Mouse (Mus musculus) myocyte (in vitro differentiated cells): Measurements from ENCODE around the gene Cbfa2t3. TPM values are rescaled to one million over a fixed set of nuclear protein-coding genes. Genes with fewer than 3 reads are reported as not detected.

Source experiments
- H3K27me3 ChIP-seq: one replicate; pipeline ENCODE4 v1.6.1; 2011; ENCODE audit not compliant: control insufficient read depth, insufficient read depth, insufficient read length
- H3K36me3 ChIP-seq: one replicate; pipeline ENCODE4 v1.6.1; 2011; ENCODE audit not compliant: control insufficient read depth, insufficient read depth
- H3K4me2 ChIP-seq: one replicate; pipeline ENCODE4 v1.6.1; 2011; ENCODE audit warnings: low read depth, control low read depth
- H3K4me3 ChIP-seq: one replicate; pipeline ENCODE4 v1.5.1; 2011; ENCODE audit warnings: mild to moderate bottlenecking, control low read depth, moderate library complexity
- H3K79me2 ChIP-seq: one replicate; pipeline ENCODE4 v1.6.1; 2011; ENCODE audit not compliant: control insufficient read depth, insufficient read depth
- H3ac ChIP-seq: one replicate; pipeline ENCODE4 v1.6.1; 2011; ENCODE audit not compliant: control insufficient read depth, insufficient read length
- CEBPB ChIP-seq: IDR thresholded peaks from 2 replicates; pipeline ENCODE4 v1.6.1; 2011; ENCODE audit warnings: mild to moderate bottlenecking, moderate library complexity; ENCODE audit not compliant: poor library complexity, insufficient read depth, severe bottlenecking
- E2F4 ChIP-seq: IDR thresholded peaks from one replicate; pipeline ENCODE4 v1.6.1; 2011; ENCODE audit warnings: mild to moderate bottlenecking, control low read depth, moderate library complexity; ENCODE audit not compliant: insufficient read depth
- MAX ChIP-seq: IDR thresholded peaks from one replicate; pipeline ENCODE4 v1.6.1; 2011; ENCODE audit warnings: low read depth, mild to moderate bottlenecking, control low read depth
- MYOD1 ChIP-seq, 3 experiments: IDR thresholded peaks; one replicate each; pipeline ENCODE4 v1.6.1; 2011; ENCODE audit warnings: control low read depth in 2 of 3, low read depth in 2 of 3, mild to moderate bottlenecking in 2 of 3, moderate library complexity in 1 of 3; ENCODE audit not compliant: insufficient read length in 2 of 3, control insufficient read depth in 1 of 3
- MYOG ChIP-seq, 3 experiments: IDR thresholded peaks; one replicate each; pipeline ENCODE4 v1.6.1; 2011; ENCODE audit warnings: control low read depth in 2 of 3, low read depth in 2 of 3, mild to moderate bottlenecking in 2 of 3; ENCODE audit not compliant: insufficient read length in 2 of 3, control insufficient read depth in 1 of 3, insufficient read depth in 1 of 3
- POLR2A ChIP-seq: IDR thresholded peaks from one replicate; pipeline ENCODE4 v1.6.1; 2011; ENCODE audit warnings: low read depth, mild to moderate bottlenecking, control low read depth, moderate library complexity; ENCODE audit not compliant: insufficient read length
- POLR2AphosphoS2 ChIP-seq: IDR thresholded peaks from one replicate; pipeline ENCODE4 v1.6.1; 2011; ENCODE audit warnings: low read depth, control low read depth; ENCODE audit not compliant: insufficient read length
- REST ChIP-seq: IDR thresholded peaks from one replicate; pipeline ENCODE4 v1.6.1; 2011; ENCODE audit warnings: mild to moderate bottlenecking, control low read depth, moderate library complexity; ENCODE audit not compliant: insufficient read depth, insufficient read length
- SRF ChIP-seq: IDR thresholded peaks from one replicate; pipeline ENCODE4 v1.6.1; 2011; ENCODE audit warnings: low read depth; ENCODE audit not compliant: control insufficient read depth, insufficient read length
- TCF12 ChIP-seq: IDR thresholded peaks from one replicate; pipeline ENCODE4 v1.6.1; 2011; ENCODE audit warnings: mild to moderate bottlenecking, control low read depth; ENCODE audit not compliant: poor library complexity, insufficient read depth, severe bottlenecking
- TCF3 ChIP-seq: IDR thresholded peaks from one replicate; pipeline ENCODE4 v1.6.1; 2011; ENCODE audit warnings: low read depth, control low read depth; ENCODE audit not compliant: insufficient read length
- USF1 ChIP-seq: IDR thresholded peaks from one replicate; pipeline ENCODE4 v1.6.1; 2011; ENCODE audit warnings: low read depth, mild to moderate bottlenecking, control low read depth, moderate library complexity
- polyA plus RNA-seq: library from polyadenylated mRNA; unstranded; fragments of >200 nt; fragmentation: generic; extraction: Trizol; gene quantifications from one replicate; pipeline ENCODE4 v1.2.1, GENCODE M21; 2012; ENCODE audit warnings: missing spikeins

The Cbfa2t3 gene
- polyA plus RNA-seq, 1 experiment, result 29.5 TPM

DNA sequence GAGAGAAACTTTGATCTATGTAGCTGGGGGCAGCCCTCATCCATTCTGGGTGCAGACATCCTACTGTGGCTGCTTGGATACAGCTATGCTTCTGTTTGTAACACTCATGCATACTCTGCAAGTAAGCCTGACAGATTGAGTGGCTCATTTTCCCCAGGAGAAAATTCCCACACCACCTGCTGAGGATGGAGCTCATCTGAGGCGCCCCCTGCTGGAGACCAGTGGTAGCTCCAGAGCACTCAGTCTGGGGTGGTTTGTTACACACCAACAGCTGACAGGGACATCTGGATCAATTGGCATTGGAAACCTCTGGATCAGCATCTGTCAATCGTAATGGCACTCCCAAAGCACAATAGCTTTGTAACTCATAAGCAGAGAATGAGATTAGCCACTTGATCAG lies 38.9 kb downstream of the Cbfa2t3 start:
- Histone ChIP-seq H3K79me2 (no peaks in the 10 kb centered on the region), H3ac (no peak overlapping the region), H3K4me3 (no peak overlapping the region), H3K36me3 (no peaks in the 10 kb centered on the region), H3K4me2 (no peak overlapping the region), H3K27me3 (no peaks in the 10 kb centered on the region)
- TF ChIP-seq MYOD1 (IDR thresholded peaks at IDR 0.05; ENCODE audit: control insufficient read depth in 1 of 3, insufficient read length in 2 of 3, low read depth in 2 of 3) (no peak), USF1 (no peak), SRF (no peak), TCF12 (no peak), POLR2A (no peak), MAX (no peak), CEBPB (no peak), E2F4 (no peak), REST (no peak), MYOG (IDR thresholded peaks at IDR 0.05; ENCODE audit: control insufficient read depth in 1 of 3, insufficient read depth in 1 of 3, insufficient read length in 2 of 3, low read depth in 2 of 3) (no peak), TCF3 (no peak)

DNA sequence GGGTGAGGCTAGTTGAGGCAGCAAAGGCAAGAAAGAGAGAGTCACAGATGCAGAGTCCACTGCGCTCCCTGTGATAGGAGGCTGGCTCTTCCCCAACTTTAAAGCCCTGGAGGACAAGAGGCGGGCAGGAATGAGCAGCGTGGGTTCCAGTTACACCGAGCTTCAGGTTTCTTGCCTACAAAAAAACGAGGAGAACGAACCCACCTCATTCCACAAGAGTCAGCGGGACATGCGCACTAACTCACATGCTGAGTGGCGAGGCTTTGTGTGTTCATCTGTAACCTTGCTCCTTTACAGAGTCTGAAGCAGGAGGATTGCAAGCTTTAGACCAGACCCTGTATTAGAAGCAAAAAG lies 40.1 kb downstream of the Cbfa2t3 start:
- Histone ChIP-seq H3K4me2 (no peak overlapping the region), H3K36me3 (no peaks in the 10 kb centered on the region), H3K4me3 (no peak overlapping the region), H3ac (no peak overlapping the region), H3K79me2 (no peaks in the 10 kb centered on the region), H3K27me3 (no peaks in the 10 kb centered on the region)
- TF ChIP-seq POLR2A (no peak), USF1 (no peak), REST (no peak), TCF3 (no peak)

DNA sequence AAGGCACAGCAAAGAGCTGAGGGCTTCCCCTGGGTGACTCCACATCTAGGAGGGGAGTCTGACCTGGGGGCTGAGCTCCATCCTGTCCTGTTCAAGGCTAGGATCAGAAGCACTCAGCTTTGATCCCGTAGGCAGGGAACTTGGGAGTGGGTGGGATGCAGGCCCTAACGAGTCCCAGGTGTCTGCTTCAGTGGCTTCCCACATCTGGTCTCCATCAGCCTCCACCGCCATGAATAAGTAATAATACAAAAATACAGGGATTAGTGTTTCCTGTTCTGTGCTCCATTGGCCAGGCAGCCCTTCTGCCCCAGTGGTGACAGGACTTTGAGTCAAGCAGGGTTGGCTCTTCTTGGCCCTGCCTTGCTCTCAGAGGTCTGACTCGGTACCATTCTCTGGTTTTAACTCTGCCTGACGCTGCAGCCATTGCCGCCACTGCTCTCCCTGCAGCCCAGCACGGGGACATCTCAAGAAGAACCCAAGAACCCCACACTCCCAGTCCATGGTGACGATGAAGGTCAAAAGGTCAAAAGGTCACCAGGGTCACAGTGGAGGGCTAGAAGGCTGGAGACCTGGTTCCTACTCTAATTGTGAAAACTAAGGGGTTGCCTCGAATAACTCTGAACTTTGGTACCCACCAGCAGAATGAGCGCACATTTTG lies 40.6 kb downstream of the Cbfa2t3 start:
- no peak overlapping the region for H3K4me2 ChIP-seq

DNA sequence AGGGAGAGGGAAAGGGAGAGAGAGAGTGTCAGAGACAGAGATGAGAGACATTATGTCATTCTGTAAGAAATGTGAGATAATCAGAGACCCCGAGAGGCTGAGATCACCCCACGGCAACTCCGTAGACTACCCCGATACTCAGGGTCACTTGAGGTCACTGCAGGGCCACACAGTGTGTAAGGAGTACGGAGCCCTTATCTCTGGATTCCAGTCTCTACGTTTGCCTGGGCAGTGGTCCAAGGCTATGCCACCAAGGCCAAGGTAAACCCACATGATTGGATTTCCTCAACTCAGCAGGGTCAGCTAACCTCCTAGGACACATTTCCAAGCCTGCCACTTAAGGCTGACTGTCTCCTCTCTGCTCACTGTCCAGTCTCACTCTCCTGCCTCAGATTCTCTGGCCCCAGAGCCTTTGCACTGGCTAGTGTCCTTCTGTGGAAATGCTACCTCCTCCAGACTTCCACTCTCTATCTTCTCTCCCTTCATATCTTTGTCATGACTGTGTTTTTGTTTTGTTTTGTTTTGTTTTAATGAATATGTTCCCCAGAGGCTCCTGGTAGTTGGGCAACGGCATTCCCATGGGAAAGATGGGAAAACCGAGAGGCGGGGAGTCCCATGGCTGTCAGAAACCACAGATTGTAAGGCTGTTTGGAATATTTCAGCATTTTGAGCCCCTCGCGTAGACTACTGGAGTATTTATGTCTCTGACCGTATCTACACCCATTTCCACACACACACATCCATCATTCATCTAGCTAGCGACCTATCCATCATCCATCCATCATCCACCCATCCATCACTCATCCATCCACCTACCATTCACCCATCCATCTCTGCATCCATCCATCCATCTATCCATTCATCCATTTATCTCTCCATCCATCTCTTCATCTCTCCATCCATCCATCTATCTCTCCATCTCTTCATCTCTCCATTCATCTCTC lies 42.6 kb downstream of the Cbfa2t3 start:
- TF ChIP-seq CEBPB, result peak; percentile 93
- no peak for TF ChIP-seq SRF

More for the DNA sequence above, 40.6 kb downstream of the Cbfa2t3 start:
- no peaks in the 10 kb centered on the region for H3K79me2 ChIP-seq
- H3K4me3 ChIP-seq, result no peak overlapping the region
- no peak overlapping the region for H3ac ChIP-seq
- no peaks in the 10 kb centered on the region for H3K27me3 ChIP-seq
- no peaks in the 10 kb centered on the region for H3K36me3 ChIP-seq
- TF ChIP-seq MAX (no peak), MYOG (IDR thresholded peaks at IDR 0.05; ENCODE audit: control insufficient read depth in 1 of 3, insufficient read depth in 1 of 3, insufficient read length in 2 of 3, low read depth in 2 of 3) (no peak)

DNA sequence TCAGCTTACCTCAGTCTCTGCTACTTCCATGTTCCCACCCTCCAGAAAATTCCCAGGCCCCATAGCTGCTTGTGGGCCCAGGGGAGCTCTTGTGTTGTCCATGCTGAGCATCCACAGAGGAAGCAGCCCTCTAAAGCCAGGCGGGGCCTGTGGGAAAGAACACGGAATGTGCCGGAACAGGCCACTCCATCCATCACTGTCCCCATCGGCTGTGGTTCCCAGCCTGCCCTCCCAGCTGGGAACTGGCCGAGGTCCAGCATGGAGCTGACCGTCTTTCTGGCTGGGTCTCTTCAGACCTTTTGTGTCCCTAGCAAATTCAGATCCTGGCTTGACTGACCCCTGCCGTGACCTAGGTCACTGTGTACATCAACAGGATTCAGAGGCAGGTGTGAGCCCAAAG lies 44.1 kb downstream of the Cbfa2t3 start:
- H3ac ChIP-seq, result no peak overlapping the region
- no peak overlapping the region for H3K4me2 ChIP-seq
- H3K4me3 ChIP-seq, result no peak overlapping the region
- TF ChIP-seq CEBPB (no peak), TCF3 (no peak), MYOG (IDR thresholded peaks at IDR 0.05; ENCODE audit: control insufficient read depth in 1 of 3, insufficient read depth in 1 of 3, insufficient read length in 2 of 3, low read depth in 2 of 3) (peak in 1 of 3 experiments; percentile 18), MYOD1 (IDR thresholded peaks at IDR 0.05; ENCODE audit: control insufficient read depth in 1 of 3, insufficient read length in 2 of 3, low read depth in 2 of 3) (peak in 2 of 3 experiments; percentile 7 to 54)
- H3K27me3 ChIP-seq, result no peaks in the 10 kb centered on the region
- H3K36me3 ChIP-seq, result no peaks in the 10 kb centered on the region
- no peaks in the 10 kb centered on the region for H3K79me2 ChIP-seq

More for the DNA sequence above, 42.6 kb downstream of the Cbfa2t3 start:
- Histone ChIP-seq H3K79me2 (no peaks in the 10 kb centered on the region), H3ac (no peak overlapping the region), H3K36me3 (no peaks in the 10 kb centered on the region), H3K27me3 (no peaks in the 10 kb centered on the region), H3K4me3 (no peak overlapping the region), H3K4me2 (peak overlapping the region; percentile 44)

DNA sequence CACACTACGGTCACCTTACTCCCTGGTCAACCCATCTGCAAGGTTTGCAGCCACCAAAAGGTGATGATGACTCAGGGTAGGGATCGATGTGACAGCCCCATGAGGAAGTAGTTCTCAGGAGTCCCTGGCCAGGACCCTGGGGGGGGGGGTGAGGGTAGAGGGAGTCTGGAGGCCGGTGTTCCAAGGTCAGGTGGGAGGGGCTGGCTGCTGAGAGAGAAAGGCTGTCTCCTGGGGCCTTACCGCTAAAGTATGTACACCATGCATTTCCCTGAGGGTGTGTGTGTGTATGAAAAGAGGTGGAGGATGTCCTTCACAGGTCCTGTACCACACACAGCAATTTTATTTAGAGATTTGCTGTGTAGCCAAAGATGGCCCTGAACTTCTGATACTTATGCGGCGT lies 46.3 kb downstream of the Cbfa2t3 start:
- H3K79me2 ChIP-seq, result no peaks in the 10 kb centered on the region
- no peak overlapping the region for H3ac ChIP-seq
- no peak overlapping the region for H3K4me2 ChIP-seq
- no peak overlapping the region for H3K4me3 ChIP-seq
- no peaks in the 10 kb centered on the region for H3K27me3 ChIP-seq
- no peaks in the 10 kb centered on the region for H3K36me3 ChIP-seq
- no peak for TF ChIP-seq REST
- no peak for TF ChIP-seq POLR2AphosphoS2
- TF ChIP-seq POLR2A, result no peak
- TF ChIP-seq MYOG (IDR thresholded peaks at IDR 0.05; ENCODE audit: control insufficient read depth in 1 of 3, insufficient read depth in 1 of 3, insufficient read length in 2 of 3, low read depth in 2 of 3), result no peak
- no peak for TF ChIP-seq TCF3
- no peak for TF ChIP-seq MAX
- no peak for TF ChIP-seq USF1
- no peak for TF ChIP-seq SRF
- no peak for TF ChIP-seq TCF12
- no peak for TF ChIP-seq CEBPB
- no peak for TF ChIP-seq MYOD1 (IDR thresholded peaks at IDR 0.05; ENCODE audit: control insufficient read depth in 1 of 3, insufficient read length in 2 of 3, low read depth in 2 of 3)
- no peak for TF ChIP-seq E2F4
